Mouse (Mus musculus): ENCODE results near the gene Smyd3. TPM values are rescaled to one million over a fixed set of nuclear protein-coding genes. Genes with fewer than 3 reads are reported as not detected.

Smyd3 gene
- polyA plus RNA-seq, 1 experiment from 2014 or later: 3.7 TPM

DNA sequence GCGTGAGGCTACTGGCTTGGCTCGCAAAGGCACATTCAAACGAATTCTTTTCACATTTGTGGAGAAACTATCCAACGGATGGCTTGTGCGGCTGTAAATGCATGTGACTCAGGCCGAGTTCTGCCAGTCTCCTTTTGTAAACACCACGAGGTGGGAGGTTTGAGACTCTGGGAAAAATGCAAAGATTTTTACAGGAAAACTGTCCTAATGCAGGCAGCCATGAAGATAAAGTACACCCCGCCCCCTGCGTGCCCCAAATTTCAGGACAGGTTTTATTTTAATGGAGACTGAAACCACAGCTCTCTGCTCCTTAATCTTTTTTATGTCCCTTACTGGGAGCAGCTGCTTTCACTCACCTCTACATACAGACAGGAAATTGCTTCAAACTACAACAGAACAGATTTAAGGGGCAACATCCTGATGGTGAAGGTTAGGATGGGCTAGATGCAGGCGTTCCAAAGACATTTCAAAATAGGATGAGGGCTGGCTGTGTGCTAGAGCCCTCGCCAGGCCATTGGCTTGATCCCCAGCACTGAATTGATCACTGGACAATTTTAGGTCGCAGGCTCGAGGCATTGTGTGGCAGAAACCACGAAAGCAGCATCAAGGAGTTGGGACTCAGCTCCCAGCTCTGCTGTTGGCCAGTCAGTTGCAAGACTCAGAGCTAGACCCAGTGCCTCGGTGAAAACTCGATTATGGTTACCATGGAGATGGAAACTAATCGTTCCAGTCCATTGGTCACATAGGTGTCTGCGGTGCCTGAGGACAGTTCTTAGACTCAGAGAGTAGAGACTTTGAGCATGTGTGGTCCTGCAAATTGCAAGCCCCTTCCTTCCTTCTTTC, 457.5 kb downstream of the Smyd3 start:
- H3K36me3 ChIP-seq (ENCODE audit: inconsistent target): no peaks in the 10 kb centered on the region
- WGBS (ENCODE audit: missing documents): 57% methylated on average over 18 of the region's 18 CpGs
- no peak overlapping the region for H3K4me3 ChIP-seq (ENCODE audit: inconsistent target)
- no peaks in the 10 kb centered on the region for H3K79me2 ChIP-seq (ENCODE audit: inconsistent target)
- H3K27ac ChIP-seq: no peak overlapping the region

DNA sequence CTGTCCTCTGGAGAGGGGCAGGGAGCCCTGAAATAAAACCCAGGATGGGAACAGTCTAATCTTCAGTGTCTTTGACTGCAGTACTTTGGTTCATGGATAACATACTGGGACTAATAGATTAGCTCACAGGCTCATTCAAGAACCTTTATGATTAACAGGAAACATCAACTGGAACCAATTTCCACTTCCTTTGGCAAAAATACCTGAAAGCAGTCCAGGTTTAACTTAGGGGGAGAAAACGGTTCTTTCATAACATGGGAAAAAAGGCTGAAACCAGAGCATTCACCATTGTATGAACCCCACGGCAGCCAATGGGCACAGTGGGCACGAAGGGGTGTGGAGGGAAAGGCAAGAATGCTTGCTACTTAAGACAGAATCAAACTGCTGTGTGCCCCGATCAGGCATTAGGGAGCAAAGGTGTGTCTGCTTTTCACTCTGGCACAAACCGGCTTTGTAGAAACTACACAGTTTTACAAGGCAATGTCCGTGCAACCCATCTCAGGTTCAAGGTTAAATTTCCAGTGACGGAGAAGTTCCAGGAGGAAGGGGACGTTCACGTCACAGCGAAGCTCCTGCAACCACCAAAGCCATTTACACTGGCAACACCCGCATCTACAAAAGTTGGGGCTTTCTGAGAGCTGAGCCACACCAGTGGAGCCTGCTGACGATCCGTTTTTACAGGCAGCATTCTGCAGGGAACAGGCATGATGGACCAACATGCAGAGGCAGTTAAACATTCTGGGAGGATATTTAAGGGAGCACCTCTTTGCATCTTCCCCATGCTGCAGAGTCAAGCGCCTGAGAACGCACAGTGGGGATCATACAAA, 458.3 kb downstream of the Smyd3 start:
- H3K79me2 ChIP-seq (ENCODE audit: inconsistent target): no peaks in the 10 kb centered on the region
- WGBS (ENCODE audit: missing documents): 94% methylated on average over 13 of the region's 15 CpGs
- no peak overlapping the region for H3K4me3 ChIP-seq (ENCODE audit: inconsistent target)
- no peaks in the 10 kb centered on the region for H3K36me3 ChIP-seq (ENCODE audit: inconsistent target)
- no peak overlapping the region for H3K27ac ChIP-seq

DNA sequence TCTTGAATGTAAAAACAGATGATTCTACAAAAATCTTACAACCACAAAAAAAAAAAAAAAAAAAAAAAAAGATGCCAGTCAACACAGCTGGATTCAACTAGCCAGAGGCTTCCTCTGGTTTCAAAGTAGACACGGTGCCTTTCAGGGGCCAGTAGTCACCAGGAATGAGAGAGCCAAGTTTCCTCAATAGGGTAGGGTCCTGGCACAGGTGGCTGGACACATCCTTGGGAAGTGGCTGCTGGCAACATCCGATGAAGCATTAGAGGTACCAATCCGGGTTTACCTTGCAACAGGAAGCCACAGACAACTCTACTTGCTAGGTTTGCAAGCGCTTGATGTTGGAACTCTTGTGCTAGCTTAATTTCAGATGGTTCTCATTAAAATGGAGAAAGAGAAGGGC, 459.2 kb downstream of the Smyd3 start:
- H3K79me2 ChIP-seq (ENCODE audit: inconsistent target): no peaks in the 10 kb centered on the region
- 71% methylated on average over 4 of the region's 4 CpGs for WGBS (ENCODE audit: missing documents)
- no peak overlapping the region for H3K27ac ChIP-seq
- no peaks in the 10 kb centered on the region for H3K36me3 ChIP-seq (ENCODE audit: inconsistent target)
- H3K4me3 ChIP-seq (ENCODE audit: inconsistent target): no peak overlapping the region

GRCm38 (mm10) chr1:179055760-179056159, 462.1 kb downstream of the Smyd3 start:
- H3K27ac ChIP-seq: no peak overlapping the region
- WGBS (ENCODE audit: missing documents): 81% methylated on average over 3 of the region's 3 CpGs
- no peaks in the 10 kb centered on the region for H3K36me3 ChIP-seq (ENCODE audit: inconsistent target)
- H3K4me3 ChIP-seq (ENCODE audit: inconsistent target): no peak overlapping the region
- no peaks in the 10 kb centered on the region for H3K79me2 ChIP-seq (ENCODE audit: inconsistent target)

DNA sequence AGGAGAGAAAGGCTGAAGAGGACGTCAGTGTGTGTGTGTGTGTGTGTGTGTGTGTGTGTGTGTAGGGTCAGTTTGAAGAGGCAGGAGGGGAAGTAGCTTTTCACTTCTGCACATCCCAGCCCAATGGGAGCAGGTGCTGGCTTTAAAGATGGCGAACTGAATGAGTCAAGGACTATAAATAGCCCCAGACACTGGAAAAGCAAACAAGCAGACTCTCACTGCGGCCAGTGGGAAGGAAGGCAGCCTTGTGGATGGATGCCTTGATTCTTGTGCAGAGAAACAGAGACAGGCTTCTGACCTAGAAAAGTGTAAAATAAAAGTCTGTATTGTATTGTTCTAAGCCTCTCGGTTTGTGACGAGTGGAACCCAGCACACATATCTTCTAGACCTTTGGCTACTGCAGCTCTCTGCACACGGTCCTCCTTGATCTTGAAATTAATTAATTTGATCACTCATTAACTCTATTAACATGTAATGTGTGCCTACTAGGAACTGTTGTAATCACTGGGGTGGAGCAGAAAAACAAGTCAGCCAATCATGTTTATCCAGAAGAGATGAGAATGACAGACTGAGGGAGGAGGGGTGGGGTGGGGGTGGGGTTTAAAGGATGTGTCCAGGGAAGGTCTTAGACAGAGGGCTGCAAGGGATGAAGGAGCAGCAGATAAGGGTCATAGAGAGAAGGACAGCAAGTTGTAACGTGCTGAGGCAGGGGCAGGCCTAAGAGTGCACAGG, 463.3 kb downstream of the Smyd3 start:
- Histone ChIP-seq H3K4me3 (ENCODE audit: inconsistent target) (no peak overlapping the region), H3K27ac (no peak overlapping the region), H3K79me2 (ENCODE audit: inconsistent target) (no peaks in the 10 kb centered on the region), H3K36me3 (ENCODE audit: inconsistent target) (no peaks in the 10 kb centered on the region)
- WGBS (ENCODE audit: missing documents): 69% methylated on average over 7 of the region's 7 CpGs

DNA sequence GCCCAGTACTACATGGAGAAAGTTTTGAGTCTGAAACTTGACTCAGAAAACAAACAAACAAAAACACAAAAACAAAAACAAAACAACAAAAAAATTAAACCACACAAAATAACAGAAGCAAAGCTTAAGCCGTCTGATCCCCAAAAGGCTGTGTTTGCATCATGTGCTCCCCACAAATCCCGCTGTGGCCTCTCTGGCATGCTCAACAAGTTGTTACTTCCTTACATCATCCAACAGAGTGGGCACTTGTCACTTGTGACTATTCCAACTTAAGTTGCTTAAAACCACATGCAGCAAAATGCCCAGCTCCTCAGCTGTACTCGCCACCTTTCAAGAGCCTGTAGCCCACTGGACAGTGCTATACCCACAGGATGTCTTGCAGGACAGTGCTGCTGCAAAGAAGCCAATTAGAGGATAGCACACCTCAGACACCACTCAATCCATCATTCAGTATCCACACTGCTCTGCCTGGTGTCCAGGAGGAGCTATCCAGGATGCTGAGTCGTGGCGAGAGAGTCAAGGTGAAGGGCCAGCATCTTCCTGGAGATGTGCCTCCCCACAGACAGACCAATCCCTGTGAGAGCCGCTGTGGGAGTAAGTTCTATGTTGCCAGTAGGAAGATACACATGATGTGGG, 465.2 kb downstream of the Smyd3 start:
- Histone ChIP-seq H3K36me3 (ENCODE audit: inconsistent target) (no peaks in the 10 kb centered on the region), H3K27ac (no peak overlapping the region), H3K79me2 (ENCODE audit: inconsistent target) (no peaks in the 10 kb centered on the region), H3K4me3 (ENCODE audit: inconsistent target) (no peak overlapping the region)
- WGBS (ENCODE audit: missing documents): 82% methylated on average over 5 of the region's 6 CpGs

- no peak overlapping the region for H3K27ac ChIP-seq
- H3K79me2 ChIP-seq (ENCODE audit: inconsistent target): no peaks in the 10 kb centered on the region
- H3K36me3 ChIP-seq (ENCODE audit: inconsistent target): no peaks in the 10 kb centered on the region
- H3K4me3 ChIP-seq (ENCODE audit: inconsistent target): no peak overlapping the region
- WGBS (ENCODE audit: missing documents): 88% methylated on average over 13 of the region's 13 CpGs
These were observed 469.8 kb downstream of the Smyd3 start for GRCm38 (mm10) chr1:179047931-179048596.

DNA sequence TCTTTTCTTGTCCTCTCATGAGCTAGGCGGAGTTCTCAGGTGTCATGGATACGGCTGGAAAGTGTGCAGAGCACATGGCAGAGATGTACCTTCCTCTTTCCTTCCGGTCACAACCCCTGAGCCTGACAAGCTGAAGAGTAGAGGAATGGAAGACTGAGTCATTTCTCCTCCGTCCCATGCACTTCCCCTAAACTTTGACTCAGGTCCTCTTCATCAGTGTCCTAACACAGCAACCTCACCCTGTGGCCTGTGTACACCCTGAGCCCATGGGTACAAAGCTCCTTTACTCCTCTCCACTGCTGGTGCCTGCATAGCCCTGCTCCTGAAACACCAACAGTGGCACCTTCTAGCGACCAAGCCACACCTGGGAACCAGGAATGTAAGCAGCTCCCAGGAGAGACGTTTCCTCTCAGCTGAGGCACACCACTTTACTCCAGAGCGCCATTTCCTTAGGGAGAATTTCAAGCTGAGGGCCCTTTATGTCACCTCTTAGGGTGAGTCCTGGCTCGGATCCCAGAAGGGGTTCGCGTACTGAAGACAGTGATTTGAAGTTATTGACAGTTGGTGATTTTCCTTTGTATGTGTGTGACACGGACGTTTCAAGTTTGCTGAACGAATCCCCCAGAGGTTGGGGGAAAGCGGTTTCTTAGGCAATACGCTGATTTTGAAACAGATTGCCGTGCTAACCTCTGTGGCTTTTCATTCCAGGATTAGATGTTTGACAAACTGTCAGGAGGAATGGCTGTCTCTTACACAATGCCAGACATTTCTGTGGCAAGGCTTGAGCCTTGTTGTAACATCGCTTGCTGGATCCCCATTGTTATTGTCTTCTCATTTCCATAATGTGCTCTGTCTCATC, 471.8 kb downstream of the Smyd3 start:
- WGBS (ENCODE audit: missing documents): 24% methylated on average over 17 of the region's 17 CpGs
- no peak overlapping the region for H3K4me3 ChIP-seq (ENCODE audit: inconsistent target)
- no peaks in the 10 kb centered on the region for H3K79me2 ChIP-seq (ENCODE audit: inconsistent target)
- H3K27ac ChIP-seq: no peak overlapping the region
- H3K36me3 ChIP-seq (ENCODE audit: inconsistent target): no peaks in the 10 kb centered on the region

- WGBS (ENCODE audit: missing documents): 56% methylated on average over 4 of the region's 5 CpGs
- Histone ChIP-seq H3K4me3 (ENCODE audit: inconsistent target) (no peak overlapping the region), H3K27ac (no peak overlapping the region), H3K79me2 (ENCODE audit: inconsistent target) (no peaks in the 10 kb centered on the region), H3K36me3 (ENCODE audit: inconsistent target) (no peaks in the 10 kb centered on the region)
These were observed 473.7 kb downstream of the Smyd3 start for GRCm38 (mm10) chr1:179044165-179044564.

GRCm38 (mm10) chr1:179043644-179044043, 474.2 kb downstream of the Smyd3 start:
- H3K27ac ChIP-seq: no peak overlapping the region
- no peak overlapping the region for H3K4me3 ChIP-seq (ENCODE audit: inconsistent target)
- H3K36me3 ChIP-seq (ENCODE audit: inconsistent target): no peaks in the 10 kb centered on the region
- no peaks in the 10 kb centered on the region for H3K79me2 ChIP-seq (ENCODE audit: inconsistent target)
- WGBS (ENCODE audit: missing documents): 96% methylated on average over 12 of the region's 12 CpGs

DNA sequence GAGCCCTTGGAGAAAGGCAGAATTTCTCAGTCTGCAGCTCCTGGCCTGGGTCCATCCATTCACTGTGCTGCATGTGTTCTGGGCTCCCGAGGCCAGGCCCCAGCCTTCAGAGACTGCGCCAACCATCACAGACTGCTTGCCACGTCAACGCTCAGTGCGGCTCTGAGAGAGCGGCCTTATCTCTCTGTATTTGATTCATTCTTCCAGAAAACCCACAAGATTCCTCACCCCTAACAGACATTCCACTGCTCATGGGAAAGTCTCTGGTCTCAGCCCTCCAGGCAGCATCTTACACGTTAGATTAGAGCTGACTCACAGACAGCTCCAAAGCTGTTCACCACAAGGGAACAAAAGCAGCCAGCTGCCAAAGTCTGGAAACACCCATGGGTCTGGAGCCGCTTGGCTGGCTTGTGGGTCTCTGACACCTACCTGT, 475.9 kb downstream of the Smyd3 start:
- Histone ChIP-seq H3K27ac (no peak overlapping the region), H3K4me3 (ENCODE audit: inconsistent target) (no peak overlapping the region), H3K79me2 (ENCODE audit: inconsistent target) (no peaks in the 10 kb centered on the region), H3K36me3 (ENCODE audit: inconsistent target) (no peaks in the 10 kb centered on the region)
- 94% methylated on average over 8 of the region's 8 CpGs for whole genome bisulfite sequencing (ENCODE audit: missing documents)

DNA sequence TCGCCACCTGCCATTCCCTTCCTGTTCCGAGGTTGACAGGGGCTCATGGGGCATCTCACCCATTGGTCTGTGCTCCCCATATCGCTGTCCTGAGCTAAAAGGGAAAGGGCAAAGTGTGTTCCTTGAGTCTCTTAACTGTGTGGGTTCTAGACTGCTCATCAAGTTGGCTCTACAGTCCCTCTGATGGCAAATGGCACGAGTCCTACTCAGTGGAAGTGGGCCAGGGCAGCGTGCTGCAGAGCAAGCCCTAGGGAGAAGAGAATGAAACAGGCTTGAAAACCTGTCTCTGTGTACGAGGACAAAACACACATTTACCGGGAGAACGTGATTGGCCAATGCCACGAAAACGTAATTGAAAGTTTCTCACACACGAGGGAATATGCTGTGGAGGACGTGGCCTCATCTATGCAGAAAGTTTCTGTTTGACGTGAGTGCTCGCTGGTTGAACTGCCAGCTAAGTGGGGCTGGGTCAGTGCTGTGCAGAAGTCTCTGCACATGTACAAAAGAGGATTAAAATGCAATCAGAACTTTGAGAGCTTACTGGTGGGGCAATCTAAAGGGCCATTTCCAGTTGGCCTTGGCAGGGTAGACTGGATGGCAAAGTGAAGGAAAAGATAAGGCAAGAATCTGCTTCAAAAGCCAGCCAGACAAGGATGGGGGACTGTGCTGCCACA, 476.5 kb downstream of the Smyd3 start:
- no peaks in the 10 kb centered on the region for H3K79me2 ChIP-seq (ENCODE audit: inconsistent target)
- 95% methylated on average over 13 of the region's 14 CpGs for WGBS (ENCODE audit: missing documents)

DNA sequence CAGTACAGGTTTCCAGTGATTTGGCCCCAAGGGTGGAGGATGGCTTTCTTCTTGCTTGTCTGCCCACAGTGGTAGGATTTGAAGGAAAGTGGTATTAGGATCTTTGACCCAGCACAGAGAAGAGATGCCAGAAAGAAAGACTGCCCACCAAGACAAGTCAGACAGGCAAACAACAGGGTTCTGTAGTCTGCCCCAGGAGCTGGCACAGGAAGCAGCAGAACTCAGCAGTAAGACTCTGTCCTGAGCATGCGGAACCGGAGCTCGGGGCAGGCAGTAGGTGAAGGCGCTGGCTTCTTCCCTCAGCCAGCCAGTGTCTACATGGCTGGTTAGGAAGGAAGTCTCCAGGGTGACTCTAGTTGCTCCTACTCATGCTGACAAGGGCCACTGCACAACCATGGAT, 479.0 kb downstream of the Smyd3 start:
- H3K27ac ChIP-seq: no peak overlapping the region
- 88% methylated on average over 4 of the region's 4 CpGs for WGBS (ENCODE audit: missing documents)
- no peaks in the 10 kb centered on the region for H3K36me3 ChIP-seq (ENCODE audit: inconsistent target)
- H3K4me3 ChIP-seq (ENCODE audit: inconsistent target): no peak overlapping the region
- no peaks in the 10 kb centered on the region for H3K79me2 ChIP-seq (ENCODE audit: inconsistent target)

More for the DNA sequence above, 476.5 kb downstream of the Smyd3 start:
- H3K27ac ChIP-seq: no peak overlapping the region
- no peak overlapping the region for H3K4me3 ChIP-seq (ENCODE audit: inconsistent target)
- H3K36me3 ChIP-seq (ENCODE audit: inconsistent target): no peaks in the 10 kb centered on the region

All from macrophage (primary cell).